Mouse (Mus musculus): Measurements from ENCODE around the gene Cfd. TPM values are rescaled to one million over a fixed set of nuclear protein-coding genes. Genes with fewer than 3 reads are reported as not detected.

The Cfd gene
- polyA plus RNA-seq, 1 experiment from 2014 or later = not detected

GRCm38 (mm10) chr10:79855558-79856184 lies 35.0 kb upstream of the Cfd start:
- peak overlapping the region; percentile 100 for H3K27ac ChIP-seq (replicated peaks)
- H3K4me1 ChIP-seq (replicated peaks; ENCODE audit: control insufficient read depth, insufficient read depth) = peaks cover 32% of the 10 kb centered on the region
- peak overlapping the region; percentile 94 for H3K4me3 ChIP-seq (ENCODE audit: low read depth, low read length)
- ATAC-seq (ENCODE audit: low FRiP score, low TSS enrichment) (peak; percentile 18; the same call in 1 of the 2 replicates), DNase-seq (ENCODE audit: low spot score) (peak; percentile 88)
- no peak for TF ChIP-seq EP300 (optimal IDR thresholded peaks at IDR 0.05)
- no peak for TF ChIP-seq CTCF (IDR thresholded peaks at IDR 0.05; ENCODE audit: low read depth)
- H3K36me3 ChIP-seq (ENCODE audit: control insufficient read depth, insufficient read depth, low read length) = peaks cover 20% of the 10 kb centered on the region
- no peaks in the 10 kb centered on the region for H3K9me3 ChIP-seq (ENCODE audit: control insufficient read depth, low read length)
- H3K9ac ChIP-seq (ENCODE audit: low read length) = peak overlapping the region; percentile 99
- H3K27me3 ChIP-seq (ENCODE audit: control insufficient read depth, insufficient read depth, low read length) = no peaks in the 10 kb centered on the region
- under 1% methylated on average over 10 of the region's 10 CpGs for WGBS
- peak overlapping the region; percentile 92 for H3K4me2 ChIP-seq (replicated peaks; ENCODE audit: low read depth)

- H3K27me3 ChIP-seq (ENCODE audit: control insufficient read depth, insufficient read depth, low read length) = no peaks in the 10 kb centered on the region
- peaks cover 26% of the 10 kb centered on the region for H3K36me3 ChIP-seq (ENCODE audit: control insufficient read depth, insufficient read depth, low read length)
- DNase-seq (ENCODE audit: low spot score) (no peak), ATAC-seq (ENCODE audit: low FRiP score, low TSS enrichment) (no peak)
- TF ChIP-seq CTCF (IDR thresholded peaks at IDR 0.05; ENCODE audit: low read depth) (no peak), EP300 (optimal IDR thresholded peaks at IDR 0.05) (no peak)
- peak overlapping the region; percentile 94 for H3K4me3 ChIP-seq (ENCODE audit: low read depth, low read length)
- H3K4me1 ChIP-seq (replicated peaks; ENCODE audit: control insufficient read depth, insufficient read depth) = peaks cover 32% of the 10 kb centered on the region
- H3K9me3 ChIP-seq (ENCODE audit: control insufficient read depth, low read length) = no peaks in the 10 kb centered on the region
- peak overlapping the region; percentile 92 for H3K4me2 ChIP-seq (replicated peaks; ENCODE audit: low read depth)
- peak overlapping the region; percentile 99 for H3K9ac ChIP-seq (ENCODE audit: low read length)
- 8% methylated on average over 6 of the region's 6 CpGs for WGBS
- peak overlapping the region; percentile 100 for H3K27ac ChIP-seq (replicated peaks)
Observed at GRCm38 (mm10) chr10:79856280-79856679, 34.4 kb upstream of the Cfd start.

GRCm38 (mm10) chr10:79856704-79857451 lies 33.8 kb upstream of the Cfd start:
- no peaks in the 10 kb centered on the region for H3K27me3 ChIP-seq (ENCODE audit: control insufficient read depth, insufficient read depth, low read length)
- TF ChIP-seq CTCF (IDR thresholded peaks at IDR 0.05; ENCODE audit: low read depth) = no peak
- no peak for TF ChIP-seq EP300 (optimal IDR thresholded peaks at IDR 0.05)
- 14% methylated on average over 7 of the region's 7 CpGs for WGBS
- ATAC-seq (ENCODE audit: low FRiP score, low TSS enrichment) = no peak
- H3K27ac ChIP-seq (replicated peaks) = peak overlapping the region; percentile 78
- DNase-seq (ENCODE audit: low spot score) = peak; percentile 24
- peaks cover 31% of the 10 kb centered on the region for H3K36me3 ChIP-seq (ENCODE audit: control insufficient read depth, insufficient read depth, low read length)
- H3K4me3 ChIP-seq (ENCODE audit: low read depth, low read length) = peak overlapping the region; percentile 94
- peak overlapping the region; percentile 99 for H3K9ac ChIP-seq (ENCODE audit: low read length)
- H3K9me3 ChIP-seq (ENCODE audit: control insufficient read depth, low read length) = no peaks in the 10 kb centered on the region
- H3K4me1 ChIP-seq (replicated peaks; ENCODE audit: control insufficient read depth, insufficient read depth) = peaks cover 28% of the 10 kb centered on the region
- peak overlapping the region; percentile 92 for H3K4me2 ChIP-seq (replicated peaks; ENCODE audit: low read depth)

GRCm38 (mm10) chr10:79857452-79857811 lies 33.2 kb upstream of the Cfd start:
- peaks cover 23% of the 10 kb centered on the region for H3K4me1 ChIP-seq (replicated peaks; ENCODE audit: control insufficient read depth, insufficient read depth)
- ATAC-seq (ENCODE audit: low FRiP score, low TSS enrichment) = no peak
- WGBS = 6% methylated on average over 4 of the region's 4 CpGs

GRCm38 (mm10) chr10:79857894-79858293 lies 32.8 kb upstream of the Cfd start:
- H3K27me3 ChIP-seq (ENCODE audit: control insufficient read depth, insufficient read depth, low read length) = no peaks in the 10 kb centered on the region
- peak overlapping the region; percentile 92 for H3K4me2 ChIP-seq (replicated peaks; ENCODE audit: low read depth)
- TF ChIP-seq CTCF (IDR thresholded peaks at IDR 0.05; ENCODE audit: low read depth) (no peak), EP300 (optimal IDR thresholded peaks at IDR 0.05) (no peak)
- H3K9ac ChIP-seq (ENCODE audit: low read length) = peak overlapping the region; percentile 23; the same call in 1 of the 2 replicates
- H3K9me3 ChIP-seq (ENCODE audit: control insufficient read depth, low read length) = no peaks in the 10 kb centered on the region
- WGBS = 36% methylated on average over 2 of the region's 2 CpGs
- DNase-seq (ENCODE audit: low spot score) (no peak), ATAC-seq (ENCODE audit: low FRiP score, low TSS enrichment) (no peak)
- peaks cover 41% of the 10 kb centered on the region for H3K36me3 ChIP-seq (ENCODE audit: control insufficient read depth, insufficient read depth, low read length)
- peak overlapping the region; percentile 94 for H3K4me3 ChIP-seq (ENCODE audit: low read depth, low read length)
- H3K4me1 ChIP-seq (replicated peaks; ENCODE audit: control insufficient read depth, insufficient read depth) = peaks cover 19% of the 10 kb centered on the region
- peak overlapping the region; percentile 78 for H3K27ac ChIP-seq (replicated peaks)

More at GRCm38 (mm10) chr10:79857452-79857811, 33.2 kb upstream of the Cfd start:
- Histone ChIP-seq H3K9me3 (ENCODE audit: control insufficient read depth, low read length) (no peaks in the 10 kb centered on the region), H3K9ac (ENCODE audit: low read length) (peak overlapping the region; percentile 99; the same call in 1 of the 2 replicates), H3K27ac (replicated peaks) (peak overlapping the region; percentile 78), H3K4me3 (ENCODE audit: low read depth, low read length) (peak overlapping the region; percentile 94), H3K36me3 (ENCODE audit: control insufficient read depth, insufficient read depth, low read length) (peaks cover 37% of the 10 kb centered on the region), H3K27me3 (ENCODE audit: control insufficient read depth, insufficient read depth, low read length) (no peaks in the 10 kb centered on the region), H3K4me2 (replicated peaks; ENCODE audit: low read depth) (peak overlapping the region; percentile 92)
- DNase-seq (ENCODE audit: low spot score) = peak; percentile 87
- TF ChIP-seq CTCF (IDR thresholded peaks at IDR 0.05; ENCODE audit: low read depth) (no peak), EP300 (optimal IDR thresholded peaks at IDR 0.05) (no peak)
